Comparison of ENCODE assay signal across 12 mouse cellular contexts in genomic region chr14:79537463-79537862, GRCm38 (mm10). TPM values are rescaled to one million over a fixed set of nuclear protein-coding genes. Genes with fewer than 3 reads are reported as not detected.
DNase-seq lines count a peak whose midpoint lies in the region; ATAC-seq and TF ChIP-seq lines count a peak whose summit lies in the region.
"Had no signal": no experiment of that assay in that cellular context is flagged by ENCODE, and none has a peak within 500 bp of the region (broad histone marks: within the 10 kb centered on the region; RNA-seq: fewer than 3 reads in every experiment).

No protein-coding gene starts in this region.

- no peak for ATAC-seq in heart, postnatal 0 days (ENCODE audit: insufficient read depth, low read depth)
- peak; percentile 84 for ATAC-seq in megakaryocyte-erythroid progenitor cell, adult 5-6 weeks (replicated peaks; ENCODE audit: low FRiP score, low TSS enrichment, poor library complexity, severe bottlenecking)
- ATAC-seq in hindbrain, embryonic 13.5 days (ENCODE audit: low FRiP score), result no peak

- no peak for TF ChIP-seq CTCF in heart, postnatal 0 days (IDR thresholded peaks at IDR 0.05; ENCODE audit: low read depth)
- no peak for TF ChIP-seq CTCF in left cerebral cortex, adult 2 months (IDR thresholded peaks at IDR 0.05)

- DNase-seq in 416B (ENCODE audit: low read depth), result peak; percentile 73
- peak; percentile 88 for DNase-seq in CD4-positive, CD25-positive, alpha-beta regulatory T cell, adult 2 months (ENCODE audit: low read depth, low spot score)
- no peak for DNase-seq in heart, postnatal 0 days (ENCODE audit: low spot score)
- DNase-seq in embryo, embryonic 10 days (ENCODE audit: low spot score), result no peak
- no peak for DNase-seq in left cerebral cortex, adult 2 months (ENCODE audit: extremely low spot score in 1 of 2, low spot score in 2 of 2)
- no peak for DNase-seq in kidney, adult 9 months
- DNase-seq: adrenal gland, postnatal 36 days; kidney, postnatal 4 days had no signal

- intact Hi-C loops in left cerebral cortex, adult 2 months (cut with DNase I), result no loop called here

- peak overlapping the region; percentile 39 for H3K4me2 ChIP-seq in heart, postnatal 0 days (ENCODE audit: low read depth, low read length)
- no peak overlapping the region for H3K4me2 ChIP-seq in hindbrain, embryonic 13.5 days
- H3K4me2 ChIP-seq: forebrain, embryonic 12.5 days had no signal

- no peak overlapping the region for H3K9ac ChIP-seq in heart, postnatal 0 days (replicated peaks; ENCODE audit: low read depth, low read length)
- H3K9ac ChIP-seq in hindbrain, embryonic 13.5 days, result no peak overlapping the region
- H3K9ac ChIP-seq: forebrain, embryonic 12.5 days had no signal

- H3K9me3 ChIP-seq in heart, postnatal 0 days (replicated peaks; ENCODE audit: control insufficient read depth, low read length), result no peaks in the 10 kb centered on the region
- H3K9me3 ChIP-seq in hindbrain, embryonic 13.5 days, result no peaks in the 10 kb centered on the region
- H3K9me3 ChIP-seq: forebrain, embryonic 12.5 days; limb, embryonic 10.5 days had no signal

- H3K4me3 ChIP-seq in heart, postnatal 0 days (ENCODE audit: low read depth, low read length), result no peak overlapping the region
- no peak overlapping the region for H3K4me3 ChIP-seq in left cerebral cortex, adult 2 months
- H3K4me3 ChIP-seq in hindbrain, embryonic 13.5 days, result no peak overlapping the region
- H3K4me3 ChIP-seq: forebrain, embryonic 12.5 days; limb, embryonic 10.5 days had no signal

- peak overlapping the region; percentile 43; the same call in 1 of the 2 replicates for H3K27ac ChIP-seq in heart, postnatal 0 days (ENCODE audit: low read depth)
- no peak overlapping the region for H3K27ac ChIP-seq in left cerebral cortex, adult 2 months
- no peak overlapping the region for H3K27ac ChIP-seq in hindbrain, embryonic 13.5 days
- H3K27ac ChIP-seq: forebrain, embryonic 12.5 days; limb, embryonic 10.5 days had no signal

- WGBS in heart, postnatal 0 days, result 42% methylated on average over 5 of the region's 5 CpGs
- WGBS in hindbrain, embryonic 13.5 days, result 85% methylated on average over 5 of the region's 5 CpGs

- H3K27me3 ChIP-seq in heart, postnatal 0 days (ENCODE audit: control insufficient read depth, insufficient read depth, low read length), result no peaks in the 10 kb centered on the region
- no peaks in the 10 kb centered on the region for H3K27me3 ChIP-seq in hindbrain, embryonic 13.5 days
- H3K27me3 ChIP-seq: forebrain, embryonic 12.5 days had no signal

- TF ChIP-seq EP300 in heart, postnatal 0 days (IDR thresholded peaks at IDR 0.05; ENCODE audit: low read depth), result no peak

- peaks cover 25% of the 10 kb centered on the region for H3K4me1 ChIP-seq in heart, postnatal 0 days (ENCODE audit: control insufficient read depth, insufficient read depth)
- H3K4me1 ChIP-seq in hindbrain, embryonic 13.5 days (replicated peaks), result no peaks in the 10 kb centered on the region
- H3K4me1 ChIP-seq: forebrain, embryonic 12.5 days; limb, embryonic 10.5 days had no signal

- no peaks in the 10 kb centered on the region for H3K36me3 ChIP-seq in heart, postnatal 0 days (replicated peaks; ENCODE audit: control insufficient read depth, insufficient read depth, low read length)
- no peaks in the 10 kb centered on the region for H3K36me3 ChIP-seq in hindbrain, embryonic 13.5 days
- H3K36me3 ChIP-seq: forebrain, embryonic 12.5 days; limb, embryonic 10.5 days had no signal

RNA-seq across cellular contexts. Expression of gene Sugt1, which starts 50.0 kb away (rescaled TPM):
- total RNA-seq in heart, postnatal 0 days (2014; rRNA removed; ENCODE audit: low replicate concordance), result 24.8 and 33.1 TPM in 2 replicates
- 95.5 and 102 TPM in 2 replicates for polyA plus RNA-seq in heart, postnatal 0 days (2015; fragmentation: Nextera tagmentation; extraction: Ambion mirVana)
- 76.0 and 94.6 TPM in 2 replicates for total RNA-seq in megakaryocyte-erythroid progenitor cell, adult 5-6 weeks (2014; fragmentation: Nextera tagmentation)
- total RNA-seq in megakaryocyte-erythroid progenitor cell, adult 5-6 weeks (2017), result 121 and 127 TPM in 2 replicates
- 10 to 100 TPM; 83.6 to 88.8 TPM for total RNA-seq in left cerebral cortex, adult 2 months (2021)
- polyA plus RNA-seq in hindbrain, embryonic 13.5 days (2015; fragmentation: Nextera tagmentation; extraction: Ambion mirVana), result 124 and 128 TPM in 2 replicates

RNA-seq across cellular contexts. Expression of gene Wbp4, which starts 56.1 kb away (rescaled TPM):
- 9.5 and 10.0 TPM in 2 replicates for total RNA-seq in heart, postnatal 0 days (2014; rRNA removed; ENCODE audit: low replicate concordance)
- 26.6 and 27.2 TPM in 2 replicates for polyA plus RNA-seq in heart, postnatal 0 days (2015; fragmentation: Nextera tagmentation; extraction: Ambion mirVana)
- 26.9 and 33.8 TPM in 2 replicates for total RNA-seq in megakaryocyte-erythroid progenitor cell, adult 5-6 weeks (2014; fragmentation: Nextera tagmentation)
- 57.3 and 94.9 TPM in 2 replicates for total RNA-seq in megakaryocyte-erythroid progenitor cell, adult 5-6 weeks (2017)
- total RNA-seq in left cerebral cortex, adult 2 months (2021), result 10 to 100 TPM; 47.7 to 52.0 TPM
- 43.9 and 46.1 TPM in 2 replicates for polyA plus RNA-seq in hindbrain, embryonic 13.5 days (2015; fragmentation: Nextera tagmentation; extraction: Ambion mirVana)

RNA-seq across cellular contexts. Expression of gene Elf1, which starts 56.5 kb away (rescaled TPM):
- total RNA-seq in heart, postnatal 0 days (2014; rRNA removed; ENCODE audit: low replicate concordance), result 11.0 and 13.2 TPM in 2 replicates
- polyA plus RNA-seq in heart, postnatal 0 days (2015; fragmentation: Nextera tagmentation; extraction: Ambion mirVana), result 7.0 and 7.4 TPM in 2 replicates
- total RNA-seq in megakaryocyte-erythroid progenitor cell, adult 5-6 weeks (2014; fragmentation: Nextera tagmentation), result 51.9 and 58.5 TPM in 2 replicates
- 111 and 178 TPM in 2 replicates for total RNA-seq in megakaryocyte-erythroid progenitor cell, adult 5-6 weeks (2017)
- 1 to 10 TPM; 4.1 to 4.6 TPM for total RNA-seq in left cerebral cortex, adult 2 months (2021)
- polyA plus RNA-seq in hindbrain, embryonic 13.5 days (2015; fragmentation: Nextera tagmentation; extraction: Ambion mirVana), result 3.8 and 3.9 TPM in 2 replicates

Comparison
In these comparisons a context has a peak if more than half of its experiments do, and no peak if none do; other contexts are left out.
1. DNase-seq: peak in 416B (single experiment) and CD4-positive, CD25-positive, alpha-beta regulatory T cell, adult 2 months (single experiment); none in heart, postnatal 0 days (single experiment), embryo, embryonic 10 days (single experiment), left cerebral cortex, adult 2 months (0 of 2) and kidney, adult 9 months (single experiment).